Mouse (Mus musculus): ENCODE measurements around the gene Nabp1. TPM values are rescaled to one million over a fixed set of nuclear protein-coding genes. Genes with fewer than 3 reads are reported as not detected.
"Not testable (repeated sequence)": the region's sequence is repeated elsewhere in the genome, so short reads cannot be mapped to it uniquely, and the experiment has no call there.

Gene Nabp1
- polyA plus RNA-seq, 1 experiment from 2014 or later = 29.1 TPM

- no peaks in the 10 kb centered on the region for H3K36me3 ChIP-seq (ENCODE audit: control insufficient read depth, insufficient read depth)
- no peak for ATAC-seq (replicated peaks; ENCODE audit: extremely low read depth, insufficient read depth, low FRiP score)
- 54% methylated on average over 3 of the region's 3 CpGs for WGBS
Observed at GRCm38 (mm10) chr1:51457249-51457648, 21.0 kb downstream of the Nabp1 start.

GRCm38 (mm10) chr1:51448789-51449188, 29.4 kb downstream of the Nabp1 start:
- WGBS = 64% methylated on average over 2 of the region's 2 CpGs
- Histone ChIP-seq H3K9ac (ENCODE audit: low read length) (no peak overlapping the region), H3K4me3 (ENCODE audit: low read length) (no peak overlapping the region), H3K36me3 (ENCODE audit: control insufficient read depth, insufficient read depth) (no peaks in the 10 kb centered on the region), H3K4me2 (ENCODE audit: low read depth, low read length) (no peak overlapping the region), H3K27ac (ENCODE audit: low read length) (no peak overlapping the region), H3K4me1 (ENCODE audit: control insufficient read depth, insufficient read depth, low read length) (no peaks in the 10 kb centered on the region), H3K9me3 (replicated peaks; ENCODE audit: control insufficient read depth, low read length) (no peaks in the 10 kb centered on the region), H3K27me3 (ENCODE audit: control insufficient read depth, insufficient read depth, low read length) (no peaks in the 10 kb centered on the region)
- ATAC-seq (replicated peaks; ENCODE audit: extremely low read depth, insufficient read depth, low FRiP score) = no peak

More at GRCm38 (mm10) chr1:51457249-51457648, 21.0 kb downstream of the Nabp1 start:
- Histone ChIP-seq H3K27ac (ENCODE audit: low read length) (no peak overlapping the region), H3K9me3 (replicated peaks; ENCODE audit: control insufficient read depth, low read length) (no peaks in the 10 kb centered on the region), H3K9ac (ENCODE audit: low read length) (no peak overlapping the region), H3K4me3 (ENCODE audit: low read length) (no peak overlapping the region), H3K27me3 (ENCODE audit: control insufficient read depth, insufficient read depth, low read length) (no peaks in the 10 kb centered on the region), H3K4me2 (ENCODE audit: low read depth, low read length) (no peak overlapping the region), H3K4me1 (ENCODE audit: control insufficient read depth, insufficient read depth, low read length) (no peaks in the 10 kb centered on the region)

GRCm38 (mm10) chr1:51445854-51446460, 32.3 kb downstream of the Nabp1 start:
- no peak overlapping the region for H3K4me2 ChIP-seq (ENCODE audit: low read depth, low read length)
- H3K27me3 ChIP-seq (ENCODE audit: control insufficient read depth, insufficient read depth, low read length) = no peaks in the 10 kb centered on the region
- no peak overlapping the region for H3K9ac ChIP-seq (ENCODE audit: low read length)
- WGBS = 43% methylated on average over 9 of the region's 9 CpGs
- H3K27ac ChIP-seq (ENCODE audit: low read length) = no peak overlapping the region
- no peaks in the 10 kb centered on the region for H3K36me3 ChIP-seq (ENCODE audit: control insufficient read depth, insufficient read depth)
- H3K4me3 ChIP-seq (ENCODE audit: low read length) = no peak overlapping the region
- ATAC-seq (replicated peaks; ENCODE audit: extremely low read depth, insufficient read depth, low FRiP score) = no peak
- H3K4me1 ChIP-seq (ENCODE audit: control insufficient read depth, insufficient read depth, low read length) = no peaks in the 10 kb centered on the region
- no peaks in the 10 kb centered on the region for H3K9me3 ChIP-seq (replicated peaks; ENCODE audit: control insufficient read depth, low read length)

GRCm38 (mm10) chr1:51445161-51445853, 32.9 kb downstream of the Nabp1 start:
- no peak overlapping the region for H3K4me2 ChIP-seq (ENCODE audit: low read depth, low read length)
- H3K4me1 ChIP-seq (ENCODE audit: control insufficient read depth, insufficient read depth, low read length) = no peaks in the 10 kb centered on the region
- H3K9me3 ChIP-seq (replicated peaks; ENCODE audit: control insufficient read depth, low read length) = no peaks in the 10 kb centered on the region
- H3K27ac ChIP-seq (ENCODE audit: low read length) = no peak overlapping the region
- no peaks in the 10 kb centered on the region for H3K27me3 ChIP-seq (ENCODE audit: control insufficient read depth, insufficient read depth, low read length)
- no peak overlapping the region for H3K9ac ChIP-seq (ENCODE audit: low read length)
- H3K4me3 ChIP-seq (ENCODE audit: low read length) = no peak overlapping the region
- WGBS = 71% methylated on average over 5 of the region's 5 CpGs
- ATAC-seq (replicated peaks; ENCODE audit: extremely low read depth, insufficient read depth, low FRiP score) = no peak
- H3K36me3 ChIP-seq (ENCODE audit: control insufficient read depth, insufficient read depth) = no peaks in the 10 kb centered on the region

GRCm38 (mm10) chr1:51429775-51430174, 48.5 kb downstream of the Nabp1 start:
- Histone ChIP-seq H3K4me1 (ENCODE audit: control insufficient read depth, insufficient read depth, low read length) (no peaks in the 10 kb centered on the region), H3K4me2 (ENCODE audit: low read depth, low read length) (no peak overlapping the region), H3K27me3 (ENCODE audit: control insufficient read depth, insufficient read depth, low read length) (no peaks in the 10 kb centered on the region), H3K4me3 (ENCODE audit: low read length) (no peak overlapping the region), H3K9me3 (replicated peaks; ENCODE audit: control insufficient read depth, low read length) (no peaks in the 10 kb centered on the region), H3K27ac (ENCODE audit: low read length) (no peak overlapping the region), H3K36me3 (ENCODE audit: control insufficient read depth, insufficient read depth) (no peaks in the 10 kb centered on the region), H3K9ac (ENCODE audit: low read length) (no peak overlapping the region)
- 20% methylated on average over 1 of the region's 1 CpGs for WGBS
- no peak for ATAC-seq (replicated peaks; ENCODE audit: extremely low read depth, insufficient read depth, low FRiP score)

GRCm38 (mm10) chr1:51426298-51426697, 51.9 kb downstream of the Nabp1 start:
- H3K9me3 ChIP-seq (replicated peaks; ENCODE audit: control insufficient read depth, low read length) = no peaks in the 10 kb centered on the region
- H3K9ac ChIP-seq (ENCODE audit: low read length) = no peak overlapping the region
- H3K27me3 ChIP-seq (ENCODE audit: control insufficient read depth, insufficient read depth, low read length) = no peaks in the 10 kb centered on the region
- no peak overlapping the region for H3K4me3 ChIP-seq (ENCODE audit: low read length)
- WGBS = 92% methylated on average over 9 of the region's 9 CpGs
- no peaks in the 10 kb centered on the region for H3K36me3 ChIP-seq (ENCODE audit: control insufficient read depth, insufficient read depth)
- ATAC-seq (replicated peaks; ENCODE audit: extremely low read depth, insufficient read depth, low FRiP score) = no peak
- no peak overlapping the region for H3K27ac ChIP-seq (ENCODE audit: low read length)
- no peak overlapping the region for H3K4me2 ChIP-seq (ENCODE audit: low read depth, low read length)
- H3K4me1 ChIP-seq (ENCODE audit: control insufficient read depth, insufficient read depth, low read length) = no peaks in the 10 kb centered on the region

GRCm38 (mm10) chr1:51421029-51421428, 57.2 kb downstream of the Nabp1 start:
- WGBS = 90% methylated on average over 8 of the region's 8 CpGs
- H3K36me3 ChIP-seq (ENCODE audit: control insufficient read depth, insufficient read depth); H3K9ac ChIP-seq (ENCODE audit: low read length); H3K4me2 ChIP-seq (ENCODE audit: low read depth, low read length); H3K4me1 ChIP-seq (ENCODE audit: control insufficient read depth, insufficient read depth, low read length); ATAC-seq (replicated peaks; ENCODE audit: extremely low read depth, insufficient read depth, low FRiP score); H3K27ac ChIP-seq (ENCODE audit: low read length); H3K4me3 ChIP-seq (ENCODE audit: low read length); H3K9me3 ChIP-seq (replicated peaks; ENCODE audit: control insufficient read depth, low read length); H3K27me3 ChIP-seq (ENCODE audit: control insufficient read depth, insufficient read depth, low read length): not testable (repeated sequence)

- H3K4me2 ChIP-seq (ENCODE audit: low read depth, low read length) = no peak overlapping the region
- H3K9ac ChIP-seq (ENCODE audit: low read length) = no peak overlapping the region
- H3K9me3 ChIP-seq (replicated peaks; ENCODE audit: control insufficient read depth, low read length) = no peaks in the 10 kb centered on the region
- no peaks in the 10 kb centered on the region for H3K27me3 ChIP-seq (ENCODE audit: control insufficient read depth, insufficient read depth, low read length)
- no peak overlapping the region for H3K4me3 ChIP-seq (ENCODE audit: low read length)
- H3K36me3 ChIP-seq (ENCODE audit: control insufficient read depth, insufficient read depth) = no peaks in the 10 kb centered on the region
- ATAC-seq (replicated peaks; ENCODE audit: extremely low read depth, insufficient read depth, low FRiP score) = no peak
- WGBS = 70% methylated on average over 5 of the region's 5 CpGs
- no peaks in the 10 kb centered on the region for H3K4me1 ChIP-seq (ENCODE audit: control insufficient read depth, insufficient read depth, low read length)
- no peak overlapping the region for H3K27ac ChIP-seq (ENCODE audit: low read length)
Observed at GRCm38 (mm10) chr1:51418753-51419152, 59.5 kb downstream of the Nabp1 start.
